Mouse (Mus musculus) skeletal muscle tissue, adult 2 months (tissue): Measurements from ENCODE around the gene Ino80.

ENCODE experiments used
- DNase-seq: peaks from one replicate; pipeline ENCODE4 v3.0.0-alpha.2; 2012; ENCODE audit warnings: low read depth, low spot score

Gene Ino80

DNA sequence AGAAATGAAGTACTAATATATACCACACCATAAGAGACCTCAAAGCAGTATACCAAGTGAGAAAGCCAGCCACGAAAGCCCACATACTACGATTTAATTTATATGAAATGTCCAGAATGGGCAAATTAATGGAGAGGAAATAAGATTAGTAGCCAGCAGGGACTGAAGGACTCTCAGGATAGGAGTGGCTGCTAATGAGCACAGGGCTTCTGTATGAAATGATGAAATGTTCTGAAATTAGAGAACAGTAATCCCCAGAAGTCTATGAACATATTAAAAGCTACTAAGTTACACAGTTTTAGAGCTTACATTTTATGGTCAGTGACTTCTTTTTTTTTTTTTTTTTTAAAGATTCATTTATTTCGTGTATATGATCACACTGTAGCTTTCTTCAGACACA is 22.9 kb downstream of the Ino80 start:
- DNase-seq, result no peak

GRCm38 (mm10) chr2:119436988-119437387 is 40.5 kb downstream of the Ino80 start:
- DNase-seq, result peak; percentile 13

GRCm38 (mm10) chr2:119436467-119436866 is 41.0 kb downstream of the Ino80 start:
- no peak for DNase-seq

- peak; percentile 27 for DNase-seq
These were observed 63.7 kb downstream of the Ino80 start for GRCm38 (mm10) chr2:119413819-119414218.

DNA sequence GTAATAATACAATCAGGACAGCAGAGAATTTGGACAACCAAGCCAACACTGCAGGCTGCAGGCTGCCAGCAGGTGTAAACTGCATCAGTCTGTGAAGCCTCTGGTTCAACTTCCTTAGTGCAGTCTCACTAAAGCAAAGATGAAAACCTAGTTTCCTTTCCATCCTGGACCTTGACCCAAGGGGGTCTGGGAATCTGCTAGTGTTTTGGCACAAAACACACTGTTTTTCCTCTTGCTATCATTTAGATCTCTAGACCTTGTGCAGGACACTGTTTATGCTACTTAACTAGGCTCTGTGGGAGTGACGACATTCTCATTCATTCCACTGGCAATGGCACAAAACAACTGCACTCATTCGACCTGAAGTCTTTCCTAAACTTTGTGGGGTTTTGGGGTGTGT is 65.8 kb downstream of the Ino80 start:
- no peak for DNase-seq

DNA sequence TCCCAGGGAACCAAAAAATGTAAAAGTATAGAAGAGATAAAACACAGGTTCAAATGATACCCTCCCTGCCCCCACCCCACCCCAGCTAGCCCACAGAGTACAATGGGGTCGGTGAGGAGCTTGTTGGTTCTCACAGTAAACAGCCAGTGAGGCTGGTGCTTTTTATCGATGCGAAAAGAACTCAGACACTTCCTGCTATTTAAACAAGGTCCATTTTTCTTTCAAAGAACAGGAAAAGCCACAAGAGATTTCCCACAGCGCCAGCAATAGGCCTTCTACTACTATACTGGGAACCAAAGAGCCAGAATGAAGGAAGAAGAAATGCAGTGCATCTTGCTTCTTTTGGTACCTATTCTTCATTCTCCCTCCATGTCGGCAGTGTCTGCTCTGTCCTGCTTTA is 66.5 kb downstream of the Ino80 start:
- no peak for DNase-seq

DNA sequence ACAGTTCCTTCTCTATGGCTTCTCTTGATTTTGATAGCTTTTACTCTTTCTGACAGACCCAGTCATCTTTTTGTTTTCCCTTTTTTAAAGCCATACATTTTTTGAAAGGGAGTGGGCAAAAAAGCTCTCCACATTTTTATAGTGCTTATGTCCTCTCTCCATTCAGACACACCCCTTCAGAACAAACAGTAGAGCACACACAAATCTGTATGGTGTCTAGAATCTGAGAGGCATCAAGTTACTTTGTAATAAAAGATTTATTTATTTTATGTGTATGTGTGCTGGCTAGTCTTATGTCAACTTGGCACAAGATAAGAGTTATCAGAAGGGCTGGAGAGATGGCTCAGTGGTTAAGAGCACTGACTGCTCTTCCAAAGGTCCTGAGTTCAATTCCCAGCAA is 68.8 kb downstream of the Ino80 start:
- no peak for DNase-seq

GRCm38 (mm10) chr2:119408278-119408677 is 69.2 kb downstream of the Ino80 start:
- no peak for DNase-seq

DNA sequence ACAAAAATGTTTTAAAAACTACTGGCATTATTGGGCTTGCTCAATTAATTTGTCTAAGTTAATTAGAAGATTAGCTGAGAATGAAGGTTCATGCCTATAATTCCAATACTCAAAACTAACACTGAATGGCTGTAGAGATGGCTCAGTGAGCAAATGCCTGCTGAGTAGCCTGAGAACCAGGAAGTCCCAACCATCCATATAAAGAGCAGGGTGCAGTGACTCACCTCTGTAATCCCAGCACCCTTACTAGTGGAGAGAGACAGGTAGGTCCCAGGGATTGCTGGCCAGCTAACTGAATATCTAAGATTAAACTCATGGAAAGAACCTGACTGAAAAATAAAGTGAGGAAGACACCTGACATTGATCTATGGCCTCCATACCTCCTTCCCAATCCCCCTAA is 78.2 kb downstream of the Ino80 start:
- DNase-seq, result no peak

GRCm38 (mm10) chr2:119398665-119399064 is 78.8 kb downstream of the Ino80 start:
- DNase-seq, result peak; percentile 90

- peak; percentile 65 for DNase-seq
These were observed 79.2 kb downstream of the Ino80 start for GRCm38 (mm10) chr2:119398252-119398651.

DNA sequence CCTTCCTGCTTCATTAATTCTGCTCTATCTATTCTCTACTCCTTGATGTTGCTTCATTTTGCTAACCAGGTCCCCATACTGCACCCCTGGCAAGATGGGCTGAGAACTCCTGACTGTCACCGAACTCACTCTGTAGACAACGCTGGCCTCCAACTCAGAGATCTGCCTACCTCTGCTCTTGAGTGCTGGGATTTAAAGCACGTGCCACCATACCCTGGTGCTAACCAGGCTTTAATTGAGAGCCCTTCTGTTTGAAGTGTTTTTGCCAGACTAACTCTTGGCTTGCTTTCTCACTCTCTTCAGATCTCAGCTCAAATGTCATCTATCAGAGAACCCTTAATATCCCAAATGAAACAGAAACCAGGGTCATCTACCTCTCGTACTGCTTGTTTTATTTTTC is 87.5 kb downstream of the Ino80 start:
- DNase-seq, result no peak

- DNase-seq, result peak; percentile 70
These were observed 89.2 kb downstream of the Ino80 start for GRCm38 (mm10) chr2:119388266-119388665.

- DNase-seq, result no peak
These were observed 98.0 kb downstream of the Ino80 start for GRCm38 (mm10) chr2:119379455-119379854.

DNA sequence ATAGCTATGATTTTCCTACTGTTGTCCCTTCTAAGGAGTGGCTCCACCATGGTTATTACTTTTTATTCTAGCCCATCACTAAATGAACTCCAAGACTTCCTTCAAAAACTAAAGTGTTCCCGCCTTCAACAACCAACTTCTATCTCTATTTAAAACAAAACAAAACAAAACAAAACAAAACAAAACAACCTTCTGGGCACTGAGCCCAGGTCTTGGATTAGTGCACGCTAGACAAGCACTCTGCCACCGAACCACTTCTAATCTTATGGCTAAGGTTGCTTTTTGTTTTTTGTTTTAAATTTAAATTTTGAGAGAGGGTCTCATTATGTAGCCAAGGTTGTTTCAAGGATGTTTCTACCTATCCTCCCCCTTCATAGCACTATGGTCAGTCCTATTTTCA is 99.7 kb downstream of the Ino80 start:
- no peak for DNase-seq

GRCm38 (mm10) chr2:119377286-119377685 is 100.2 kb downstream of the Ino80 start:
- no peak for DNase-seq

DNA sequence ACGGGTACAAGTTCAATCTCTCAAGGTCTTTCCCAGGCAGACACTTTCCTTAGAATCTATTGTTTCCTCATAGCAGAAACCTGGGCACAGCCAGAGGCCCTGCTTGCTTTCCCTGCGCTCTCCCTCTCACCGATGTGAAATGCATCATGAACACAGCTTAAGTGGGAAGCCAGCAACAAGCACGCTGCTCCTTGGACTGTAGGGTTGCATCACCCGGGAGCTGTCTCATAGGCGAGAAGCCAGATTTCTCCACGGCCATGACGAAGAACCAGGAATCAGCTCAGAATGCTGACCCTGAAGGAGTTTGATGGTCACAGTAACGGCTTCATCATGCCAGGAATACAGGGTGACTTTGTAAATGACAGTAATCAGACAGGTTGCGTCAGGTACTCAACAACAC is 107.4 kb downstream of the Ino80 start:
- DNase-seq, result no peak

- no peak for DNase-seq
These were observed 110.1 kb downstream of the Ino80 start for GRCm38 (mm10) chr2:119367346-119367745.

GRCm38 (mm10) chr2:119364969-119365368 is 112.5 kb downstream of the Ino80 start:
- peak; percentile 91 for DNase-seq

DNA sequence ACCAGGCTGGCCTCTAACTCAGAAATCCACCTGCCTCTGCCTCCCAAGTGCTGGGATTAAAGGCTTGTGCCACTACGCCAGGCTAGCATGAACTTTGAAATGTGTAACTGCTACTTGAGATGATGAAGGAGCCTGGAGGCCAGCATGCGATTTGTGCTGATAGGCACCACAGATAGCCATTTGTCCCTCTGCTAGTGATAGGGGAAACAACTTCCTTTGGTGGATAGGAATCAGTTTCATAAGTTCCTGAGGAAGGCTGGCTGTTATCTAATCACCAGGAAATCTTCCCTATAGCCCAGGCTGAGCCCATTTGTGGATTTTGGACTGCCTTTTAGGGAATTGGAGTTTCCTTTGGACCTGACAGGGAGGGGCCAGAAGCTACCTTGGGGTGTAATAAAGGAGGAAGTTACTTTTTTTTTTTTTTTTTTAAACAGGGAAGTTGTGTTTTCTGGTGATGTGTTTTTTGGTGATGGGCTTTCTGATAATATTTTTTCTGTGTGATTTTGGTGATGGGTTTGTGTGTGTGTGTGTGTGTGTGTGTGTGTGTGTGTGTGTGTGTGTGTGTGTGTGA is 117.7 kb downstream of the Ino80 start:
- DNase-seq, result no peak

DNA sequence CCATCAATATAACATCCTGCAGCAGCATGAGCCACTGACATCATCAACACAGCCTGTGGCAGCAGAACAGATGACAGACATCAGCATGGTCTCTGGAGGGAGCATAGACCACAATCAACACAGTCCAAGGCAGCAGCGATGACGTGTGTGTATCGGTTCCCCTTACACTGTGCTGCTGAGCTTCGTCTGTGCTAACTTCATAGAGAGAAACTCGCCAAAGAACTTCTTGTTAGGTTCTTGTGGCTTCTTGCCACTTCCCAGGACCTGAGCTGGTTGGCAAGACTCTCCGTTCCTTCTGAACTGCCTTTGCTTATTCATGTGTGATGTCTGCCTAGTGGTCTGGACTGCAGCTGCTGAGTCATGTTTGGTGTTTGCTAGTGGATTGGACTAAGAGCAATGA is 119.2 kb downstream of the Ino80 start:
- DNase-seq, result no peak

DNA sequence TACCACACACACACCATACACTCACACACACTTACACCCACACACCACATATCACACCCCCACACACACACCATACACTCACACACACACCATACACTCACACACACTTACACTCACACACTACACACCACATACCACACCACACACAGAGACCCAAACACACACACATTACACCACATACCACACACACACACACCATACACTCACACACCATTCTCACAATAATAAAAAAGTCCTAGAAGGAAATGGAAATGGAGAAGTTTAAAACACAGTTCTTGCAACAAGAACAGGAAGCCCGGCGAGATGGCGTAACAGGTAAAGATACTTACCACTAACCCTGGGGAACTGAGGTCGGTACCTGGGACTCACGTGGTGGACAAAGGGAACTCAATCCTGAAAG is 120.7 kb downstream of the Ino80 start:
- no peak for DNase-seq

DNA sequence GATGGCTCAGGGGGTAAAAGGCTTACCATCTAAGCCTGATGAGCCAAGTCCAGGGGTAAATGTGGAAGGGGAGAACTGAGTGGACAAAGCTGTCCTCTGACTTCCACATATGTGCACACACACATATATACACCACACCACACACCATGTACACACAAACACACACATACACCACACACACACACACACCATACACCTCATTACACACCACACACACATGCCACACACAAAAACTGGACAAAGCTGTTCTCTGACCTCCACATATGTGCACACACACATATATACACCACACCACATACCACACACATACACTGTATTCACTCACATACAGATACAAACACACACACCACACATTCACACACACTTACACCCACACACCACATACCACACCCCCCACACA is 121.2 kb downstream of the Ino80 start:
- DNase-seq, result no peak

DNA sequence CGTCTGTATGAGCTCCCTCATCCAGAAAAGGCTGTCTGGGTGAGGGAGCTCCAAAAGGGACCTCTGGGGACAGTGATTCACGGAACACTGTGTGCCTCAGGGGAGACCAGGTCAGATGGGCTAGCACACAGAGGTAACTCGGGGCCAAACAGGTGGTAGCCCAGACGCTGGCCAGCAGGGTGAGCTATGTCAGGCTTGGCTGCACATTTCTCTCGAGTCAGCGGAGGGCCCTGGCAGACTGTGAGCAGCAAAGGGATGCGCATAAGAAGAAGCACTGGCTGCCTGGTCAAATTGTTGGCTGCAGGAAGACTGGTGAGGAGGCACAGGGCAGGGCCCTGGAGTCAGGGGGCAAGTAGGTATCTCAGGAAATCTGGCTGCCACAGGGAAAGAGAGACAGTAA is 121.8 kb downstream of the Ino80 start:
- DNase-seq, result peak; percentile 97
